Mouse (Mus musculus) neural tube, embryonic 15.5 days (tissue): ENCODE results near the gene C130050O18Rik. TPM values are rescaled to one million over a fixed set of nuclear protein-coding genes. Genes with fewer than 3 reads are reported as not detected.
A peak's percentile ranks its signal among the peaks of the same experiment; 100 is the strongest.

ENCODE experiments used
- ATAC-seq: fragments of 200-750 bp; cut with Nextera tagmentation; 2 replicates; pipeline ENCODE4 v1.8.0; 2017; ENCODE audit warnings: mild to moderate bottlenecking, moderate TSS enrichment, moderate library complexity; ENCODE audit not compliant: low FRiP score
- H3K27ac ChIP-seq: fragments of 300-500 bp; sonication (generic); replicated peaks from 2 replicates; pipeline ENCODE4 v1.5.1; 2015; ENCODE audit warnings: mild to moderate bottlenecking, inconsistent platforms
- H3K27me3 ChIP-seq: fragments of 300-500 bp; sonication (generic); replicated peaks from 2 replicates; pipeline ENCODE4 v1.6.1; 2015; ENCODE audit warnings: inconsistent platforms
- H3K36me3 ChIP-seq: fragments of 300-500 bp; sonication (generic); 2 replicates; pipeline ENCODE4 v1.6.1; 2015; ENCODE audit warnings: inconsistent platforms
- H3K4me1 ChIP-seq: fragments of 300-500 bp; sonication (generic); 2 replicates; pipeline ENCODE4 v1.6.1; 2015; ENCODE audit warnings: inconsistent platforms
- H3K4me2 ChIP-seq: fragments of 300-500 bp; sonication (generic); 2 replicates; pipeline ENCODE4 v1.6.1; 2015; ENCODE audit warnings: inconsistent platforms, mild to moderate bottlenecking, moderate library complexity
- H3K4me3 ChIP-seq: fragments of 300-500 bp; sonication (generic); replicated peaks from 2 replicates; pipeline ENCODE4 v1.5.1; 2015; ENCODE audit warnings: mild to moderate bottlenecking, inconsistent platforms
- H3K9ac ChIP-seq: fragments of 300-500 bp; sonication (generic); replicated peaks from 2 replicates; pipeline ENCODE4 v1.6.1; 2015; ENCODE audit warnings: mild to moderate bottlenecking, inconsistent platforms
- H3K9me3 ChIP-seq: fragments of 300-500 bp; sonication (generic); replicated peaks from 2 replicates; pipeline ENCODE4 v1.6.1; 2016; ENCODE audit warnings: inconsistent platforms
- WGBS: fragments of 180-500 bp; shearing (Covaris S2); methylation state at CpG from one replicate; pipeline ENCODE4 v1.1.7; 2015; ENCODE audit warnings: mixed read lengths; 5-methylcytosine and 5-hydroxymethylcytosine counted together
- polyA plus RNA-seq: library from polyadenylated mRNA; unstranded; fragments of >200 nt; fragmentation: Nextera tagmentation; extraction: Ambion mirVana; gene quantifications from 2 replicates; pipeline ENCODE4 v1.2.1, GENCODE M21; 2015

Gene C130050O18Rik
- polyA plus RNA-seq, 1 experiment from 2014 or later, result 0.47 TPM

DNA sequence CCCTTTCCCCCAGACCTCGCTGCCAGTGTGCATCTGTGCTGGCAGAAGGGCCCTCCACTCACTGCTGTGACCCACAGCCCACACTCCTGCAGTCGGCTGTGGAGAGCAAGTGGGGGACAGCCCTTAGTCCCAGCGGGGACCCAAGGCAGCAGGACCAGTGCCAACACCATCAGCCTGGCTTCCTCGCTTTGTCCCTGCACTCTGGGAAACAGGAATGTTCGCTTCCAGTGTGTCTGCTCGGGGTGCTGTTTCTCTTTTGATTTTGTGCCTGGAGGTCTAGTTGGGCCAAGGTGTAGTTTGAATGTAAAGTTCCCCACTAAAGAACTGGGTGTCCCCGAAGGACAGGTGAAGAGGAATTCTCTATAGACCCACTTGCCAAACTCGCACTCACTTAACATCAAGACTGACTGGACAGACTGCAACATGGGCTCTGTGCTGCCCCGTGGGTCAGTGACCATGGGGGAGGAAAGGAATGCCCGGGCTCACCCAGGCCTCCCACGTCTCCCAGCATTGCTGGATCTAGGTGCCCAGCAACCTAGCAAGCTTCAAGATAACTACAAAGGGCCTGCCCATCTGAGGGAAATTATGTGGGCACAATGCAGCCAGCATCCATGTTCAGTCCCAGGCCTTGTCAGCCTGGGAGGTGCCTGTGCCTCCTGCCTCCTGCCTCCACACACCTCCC lies 13.6 kb upstream of the C130050O18Rik start:
- WGBS, result 74% methylated on average over 11 of the region's 11 CpGs
- Histone ChIP-seq H3K9me3 (no peaks in the 10 kb centered on the region), H3K4me2 (no peak overlapping the region), H3K27me3 (no peaks in the 10 kb centered on the region), H3K27ac (peak overlapping the region; percentile 34), H3K36me3 (0 out of 2 replicates have a peak, but pooled peaks cover 3% of the 10 kb centered on the region), H3K9ac (no peak overlapping the region), H3K4me1 (peaks cover 42% of the 10 kb centered on the region), H3K4me3 (no peak overlapping the region)
- ATAC-seq, result no peak

DNA sequence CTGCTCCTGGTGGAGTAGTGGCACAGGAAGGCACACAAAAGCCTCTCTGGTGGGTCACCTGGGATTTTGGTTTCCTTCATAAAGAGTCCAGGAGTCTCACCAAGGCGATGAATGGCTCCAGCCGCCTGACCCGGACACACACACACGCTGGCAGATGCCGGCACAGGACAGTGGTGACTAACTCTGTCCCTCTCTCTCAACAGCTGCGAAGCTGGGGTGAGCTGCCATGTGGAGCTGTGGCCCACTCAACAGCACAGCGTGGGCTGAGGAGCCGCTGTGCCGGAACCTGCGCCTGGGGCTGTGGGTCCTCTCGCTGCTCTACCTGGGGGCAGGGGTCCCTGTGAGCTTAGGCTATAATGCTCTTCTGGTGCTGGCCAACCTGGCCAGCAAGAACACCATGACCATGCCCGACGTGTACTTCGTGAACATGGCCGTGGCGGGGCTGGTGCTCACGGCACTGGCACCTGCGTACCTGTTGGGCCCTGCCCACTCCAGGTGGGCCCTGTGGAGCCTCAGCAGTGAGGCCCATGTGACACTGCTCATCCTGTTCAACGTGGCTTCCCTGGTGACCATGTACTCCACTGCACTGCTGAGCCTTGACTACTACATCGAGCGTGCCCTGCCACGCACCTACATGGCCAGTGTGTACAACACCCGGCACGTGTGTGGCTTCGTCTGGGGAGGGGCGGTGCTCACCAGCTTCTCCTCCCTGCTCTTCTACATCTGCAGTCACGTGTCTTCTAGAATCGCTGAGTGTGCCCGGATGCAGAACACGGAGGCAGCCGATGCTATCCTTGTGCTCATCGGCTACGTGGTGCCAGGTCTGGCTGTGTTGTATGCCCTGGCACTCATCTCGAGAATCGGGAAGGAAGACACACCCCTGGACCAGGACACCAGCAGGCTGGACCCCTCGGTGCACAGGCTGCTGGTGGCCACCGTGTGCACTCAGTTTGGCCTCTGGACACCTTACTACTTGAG lies 12.6 kb upstream of the C130050O18Rik start:
- H3K27ac ChIP-seq, result 0 out of 2 replicates have a peak overlapping the region, but pooled peaks have one; percentile 34
- H3K4me3 ChIP-seq, result no peak overlapping the region
- H3K27me3 ChIP-seq, result no peaks in the 10 kb centered on the region
- no peaks in the 10 kb centered on the region for H3K9me3 ChIP-seq
- peaks cover 39% of the 10 kb centered on the region for H3K4me1 ChIP-seq
- no peak overlapping the region for H3K9ac ChIP-seq
- WGBS, result 95% methylated on average over 37 of the region's 37 CpGs
- H3K4me2 ChIP-seq, result no peak overlapping the region
- ATAC-seq, result no peak
- H3K36me3 ChIP-seq, result 0 out of 2 replicates have a peak, but pooled peaks cover 3% of the 10 kb centered on the region

DNA sequence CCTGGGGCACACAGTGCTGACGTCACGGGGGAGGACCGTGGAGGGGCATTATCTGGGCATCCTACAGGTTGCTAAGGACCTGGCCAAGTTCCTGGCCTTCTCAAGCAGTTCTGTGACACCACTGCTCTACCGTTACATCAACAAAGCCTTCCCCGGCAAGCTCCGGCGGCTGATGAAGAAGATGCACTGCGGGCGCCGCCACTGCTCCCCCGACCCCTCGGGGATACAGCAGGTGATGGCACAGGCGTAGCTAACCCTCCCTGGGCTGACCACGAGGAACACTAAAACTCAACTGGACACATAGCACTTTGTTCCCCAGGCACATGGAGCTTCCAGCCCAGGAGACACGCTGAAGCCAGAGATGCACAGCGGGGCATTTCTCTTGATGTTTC lies 11.9 kb upstream of the C130050O18Rik start:
- Histone ChIP-seq H3K27me3 (no peaks in the 10 kb centered on the region), H3K27ac (no peak overlapping the region), H3K9me3 (no peaks in the 10 kb centered on the region), H3K9ac (no peak overlapping the region), H3K4me3 (no peak overlapping the region), H3K4me1 (peaks cover 34% of the 10 kb centered on the region), H3K36me3 (0 out of 2 replicates have a peak, but pooled peaks cover 3% of the 10 kb centered on the region), H3K4me2 (no peak overlapping the region)
- ATAC-seq, result no peak
- whole genome bisulfite sequencing, result 89% methylated on average over 16 of the region's 16 CpGs

DNA sequence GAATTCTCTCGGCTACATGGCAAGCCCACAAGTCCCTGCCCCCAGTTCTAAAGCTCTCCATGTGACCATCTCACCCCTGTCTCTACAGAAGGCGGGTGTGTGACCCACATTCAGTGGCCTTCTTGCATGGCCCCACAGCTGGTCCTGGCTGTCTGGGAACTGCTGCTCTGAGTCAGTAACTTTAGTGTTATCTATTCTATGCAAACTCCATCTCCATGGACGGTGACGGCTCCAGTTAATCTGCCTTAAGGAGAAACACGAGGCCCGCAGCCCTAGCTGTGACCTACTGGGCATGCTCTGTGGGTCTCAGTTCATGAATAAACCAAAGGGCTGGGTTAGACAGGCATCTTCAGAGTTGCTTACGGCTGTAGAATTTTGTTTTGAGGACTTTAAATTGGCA lies 10.7 kb upstream of the C130050O18Rik start:
- WGBS, result 74% methylated on average over 7 of the region's 7 CpGs
- Histone ChIP-seq H3K4me2 (no peak overlapping the region), H3K9ac (no peak overlapping the region), H3K9me3 (no peaks in the 10 kb centered on the region), H3K4me3 (no peak overlapping the region), H3K36me3 (0 out of 2 replicates have a peak, but pooled peaks cover 3% of the 10 kb centered on the region), H3K4me1 (peaks cover 28% of the 10 kb centered on the region), H3K27ac (no peak overlapping the region), H3K27me3 (no peaks in the 10 kb centered on the region)
- ATAC-seq, result no peak

DNA sequence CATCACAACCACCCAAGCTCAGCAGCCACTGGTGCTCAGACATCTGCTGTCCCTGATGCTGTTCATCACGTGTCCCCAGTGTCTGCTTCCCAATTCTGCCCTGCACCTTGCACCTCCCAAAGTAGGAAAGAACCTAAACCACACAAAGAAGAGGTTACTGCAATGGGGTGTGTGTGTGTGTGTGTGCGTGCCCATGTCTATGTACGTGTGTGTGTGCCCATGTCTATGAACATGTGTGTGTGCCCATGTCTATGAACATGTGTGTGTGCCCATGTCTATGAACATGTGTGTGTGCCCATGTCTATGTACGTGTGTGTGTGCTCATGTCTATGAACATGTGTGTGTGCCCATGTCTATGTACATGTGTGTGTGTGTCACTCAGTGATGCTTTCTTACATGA lies 9.6 kb upstream of the C130050O18Rik start:
- ATAC-seq, result no peak
- H3K4me3 ChIP-seq, result no peak overlapping the region

DNA sequence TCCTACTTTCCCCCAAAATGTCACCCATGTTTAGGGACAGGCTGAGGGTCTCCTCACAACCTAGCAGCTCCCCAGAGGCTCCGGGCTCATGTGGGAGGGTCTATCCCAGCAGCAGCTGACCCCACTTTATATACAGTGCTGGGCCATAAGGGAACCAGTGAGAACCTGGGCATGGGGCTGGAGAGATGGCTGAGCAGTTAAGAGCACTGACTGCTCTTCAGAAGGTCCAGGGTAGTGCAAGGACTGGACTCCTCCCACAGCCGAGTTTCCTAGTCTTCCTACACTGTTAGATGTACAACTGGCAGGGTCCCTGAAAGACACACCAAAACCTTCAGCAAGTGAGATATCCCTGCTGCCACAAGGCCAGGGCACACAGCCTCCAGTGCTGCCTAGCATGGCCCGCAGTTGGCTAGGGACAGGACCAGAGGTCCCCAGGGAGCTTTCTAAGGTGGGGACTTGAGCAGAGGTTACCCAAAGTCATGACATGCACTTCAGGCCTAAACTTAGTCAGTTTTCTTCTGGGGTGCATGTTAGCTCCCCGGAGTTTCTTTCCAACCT lies 7.6 kb upstream of the C130050O18Rik start:
- 87% methylated on average over 4 of the region's 4 CpGs for WGBS
- no peak overlapping the region for H3K27ac ChIP-seq

More for the DNA sequence above, 9.6 kb upstream of the C130050O18Rik start:
- WGBS, result 92% methylated on average over 4 of the region's 4 CpGs
- no peak overlapping the region for H3K4me2 ChIP-seq
- no peaks in the 10 kb centered on the region for H3K9me3 ChIP-seq
- H3K27me3 ChIP-seq, result no peaks in the 10 kb centered on the region
- H3K4me1 ChIP-seq, result peaks cover 20% of the 10 kb centered on the region
- 0 out of 2 replicates have a peak, but pooled peaks cover 3% of the 10 kb centered on the region for H3K36me3 ChIP-seq
- no peak overlapping the region for H3K27ac ChIP-seq
- H3K9ac ChIP-seq, result no peak overlapping the region

DNA sequence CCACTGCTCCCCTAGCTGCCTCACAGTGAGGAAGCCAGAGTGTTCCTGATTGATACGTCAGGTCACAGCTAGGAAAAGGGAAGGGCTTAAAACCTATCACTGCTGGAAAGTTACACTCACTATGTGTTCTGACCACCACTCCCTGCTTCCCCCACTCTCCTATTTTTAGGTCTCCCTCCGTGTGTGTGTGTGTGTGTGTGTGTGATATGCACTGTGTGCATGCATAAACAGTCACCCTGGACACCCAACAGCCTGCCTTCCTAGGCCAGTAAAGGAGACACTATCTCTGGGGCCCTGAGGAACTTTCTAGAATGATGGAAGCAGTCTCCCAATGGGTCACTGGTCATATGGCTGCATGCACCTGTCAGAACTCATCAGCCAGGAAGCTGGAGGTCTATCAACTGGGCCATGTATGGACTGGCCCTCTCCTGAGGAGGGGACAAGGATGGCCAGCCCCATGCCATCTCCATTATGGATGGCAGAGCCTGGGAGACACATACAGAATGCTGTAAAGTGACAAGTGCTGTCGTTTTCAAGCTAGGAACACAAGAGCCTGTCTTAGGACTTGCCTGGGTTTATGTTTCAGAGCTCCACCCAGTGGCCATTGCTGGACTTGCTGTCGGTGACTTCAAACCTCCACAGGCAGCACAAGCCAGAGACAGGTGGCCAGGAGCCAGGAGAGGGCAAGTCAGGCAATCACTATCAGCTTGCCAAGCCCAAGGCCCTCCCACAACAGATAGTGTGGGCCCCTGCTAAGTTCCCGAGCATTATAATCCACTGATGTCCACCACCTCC lies 6.9 kb upstream of the C130050O18Rik start:
- H3K27me3 ChIP-seq, result no peaks in the 10 kb centered on the region
- no peak overlapping the region for H3K4me3 ChIP-seq
- H3K27ac ChIP-seq, result no peak overlapping the region
- peak; percentile 82 for ATAC-seq
- 0 out of 2 replicates have a peak, but pooled peaks cover 3% of the 10 kb centered on the region for H3K36me3 ChIP-seq
- no peak overlapping the region for H3K9ac ChIP-seq
- peaks cover 8% of the 10 kb centered on the region for H3K4me1 ChIP-seq
- H3K4me2 ChIP-seq, result no peak overlapping the region
- 38% methylated on average over 5 of the region's 5 CpGs for WGBS
- no peaks in the 10 kb centered on the region for H3K9me3 ChIP-seq

More for the DNA sequence above, 7.6 kb upstream of the C130050O18Rik start:
- H3K9ac ChIP-seq, result no peak overlapping the region
- no peaks in the 10 kb centered on the region for H3K9me3 ChIP-seq
- ATAC-seq, result no peak
- no peak overlapping the region for H3K4me2 ChIP-seq
- 0 out of 2 replicates have a peak, but pooled peaks cover 3% of the 10 kb centered on the region for H3K36me3 ChIP-seq
- no peak overlapping the region for H3K4me3 ChIP-seq
- H3K4me1 ChIP-seq, result peaks cover 11% of the 10 kb centered on the region
- no peaks in the 10 kb centered on the region for H3K27me3 ChIP-seq

DNA sequence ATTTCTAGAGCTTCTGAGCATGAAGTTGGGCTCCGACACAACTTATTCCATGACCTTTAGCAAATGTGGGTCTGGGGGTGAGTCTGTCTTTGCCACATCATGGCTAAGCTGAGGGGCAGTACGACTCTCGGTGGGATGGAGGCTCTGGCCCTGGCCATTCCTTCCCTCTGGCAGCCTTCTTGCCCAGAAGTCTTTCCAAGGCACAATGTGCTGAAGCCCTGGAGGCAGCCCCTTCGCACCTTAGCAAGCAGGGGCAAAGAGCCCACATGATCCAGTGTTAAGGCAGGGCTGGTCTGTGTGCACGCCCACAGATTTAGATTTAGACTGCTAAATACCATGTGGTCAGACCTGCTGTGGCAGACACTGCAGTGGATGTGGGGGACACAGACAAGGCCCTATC lies 6.3 kb upstream of the C130050O18Rik start:
- Histone ChIP-seq H3K4me2 (no peak overlapping the region), H3K27ac (no peak overlapping the region; the same call in 1 of the 2 replicates), H3K27me3 (no peaks in the 10 kb centered on the region), H3K9me3 (no peaks in the 10 kb centered on the region), H3K4me3 (no peak overlapping the region), H3K4me1 (peaks cover 8% of the 10 kb centered on the region), H3K36me3 (0 out of 2 replicates have a peak, but pooled peaks cover 3% of the 10 kb centered on the region), H3K9ac (no peak overlapping the region)
- no peak for ATAC-seq
- 85% methylated on average over 5 of the region's 5 CpGs for WGBS

DNA sequence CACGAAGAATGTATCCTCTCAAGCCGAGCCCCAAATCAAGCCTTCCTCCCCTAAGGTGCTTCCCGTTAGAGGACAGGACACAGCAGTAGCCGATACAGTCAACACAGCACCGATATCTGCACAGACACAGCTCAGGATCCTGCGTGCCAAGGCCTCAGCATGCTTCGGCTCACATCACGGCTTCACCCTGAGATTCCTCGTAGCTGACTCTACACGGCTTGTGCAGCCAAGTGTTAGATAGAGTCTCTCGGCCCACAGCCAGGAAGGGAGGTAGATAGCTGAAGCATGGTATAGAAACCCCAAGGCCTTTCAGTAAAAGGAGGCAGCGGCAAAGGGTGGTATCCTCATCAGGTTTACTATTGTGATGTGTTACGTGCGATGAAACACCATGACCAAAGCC lies 5.1 kb upstream of the C130050O18Rik start:
- peaks cover 8% of the 10 kb centered on the region for H3K4me1 ChIP-seq
- no peak for ATAC-seq
- no peaks in the 10 kb centered on the region for H3K27me3 ChIP-seq
- H3K36me3 ChIP-seq, result no peaks in the 10 kb centered on the region
- H3K27ac ChIP-seq, result no peak overlapping the region
- no peaks in the 10 kb centered on the region for H3K9me3 ChIP-seq
- no peak overlapping the region for H3K4me2 ChIP-seq
- no peak overlapping the region for H3K4me3 ChIP-seq
- 88% methylated on average over 14 of the region's 14 CpGs for WGBS
- no peak overlapping the region for H3K9ac ChIP-seq

DNA sequence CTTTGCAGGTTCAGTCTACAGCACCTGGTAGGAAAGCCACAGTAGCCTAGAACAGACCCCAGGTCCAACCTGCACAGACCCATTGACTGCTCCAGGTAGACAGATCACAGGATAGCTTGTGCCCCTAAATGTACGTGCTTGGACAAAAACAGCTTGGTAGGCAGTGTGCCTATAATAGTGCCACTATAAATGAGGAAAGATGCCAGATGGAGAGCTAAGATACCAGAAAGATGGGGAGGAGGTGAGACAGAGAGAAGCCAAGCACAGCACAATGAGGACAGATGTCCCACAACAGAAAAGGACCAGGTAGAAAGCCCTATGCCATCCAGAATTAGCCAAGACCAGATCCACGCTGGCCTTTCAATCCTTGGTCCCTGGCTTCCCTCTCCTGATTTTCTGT lies 3.0 kb upstream of the C130050O18Rik start:
- no peak for ATAC-seq
- Histone ChIP-seq H3K4me1 (peaks cover 18% of the 10 kb centered on the region), H3K9me3 (no peaks in the 10 kb centered on the region), H3K4me2 (no peak overlapping the region), H3K36me3 (no peaks in the 10 kb centered on the region), H3K27me3 (no peaks in the 10 kb centered on the region), H3K4me3 (no peak overlapping the region), H3K9ac (no peak overlapping the region), H3K27ac (no peak overlapping the region)
- WGBS, result 98% methylated on average over 2 of the region's 2 CpGs
